Mouse (Mus musculus): Measurements from ENCODE around the gene Ccl24. TPM values are rescaled to one million over a fixed set of nuclear protein-coding genes. Genes with fewer than 3 reads are reported as not detected.
"Not testable (repeated sequence)": the region's sequence is repeated elsewhere in the genome, so short reads cannot be mapped to it uniquely, and the experiment has no call there.

Ccl24 gene
- polyA plus RNA-seq (2014; fragmentation: Nextera tagmentation; extraction: Ambion mirVana), result 0.43 and 2.3 TPM in 2 replicates

DNA sequence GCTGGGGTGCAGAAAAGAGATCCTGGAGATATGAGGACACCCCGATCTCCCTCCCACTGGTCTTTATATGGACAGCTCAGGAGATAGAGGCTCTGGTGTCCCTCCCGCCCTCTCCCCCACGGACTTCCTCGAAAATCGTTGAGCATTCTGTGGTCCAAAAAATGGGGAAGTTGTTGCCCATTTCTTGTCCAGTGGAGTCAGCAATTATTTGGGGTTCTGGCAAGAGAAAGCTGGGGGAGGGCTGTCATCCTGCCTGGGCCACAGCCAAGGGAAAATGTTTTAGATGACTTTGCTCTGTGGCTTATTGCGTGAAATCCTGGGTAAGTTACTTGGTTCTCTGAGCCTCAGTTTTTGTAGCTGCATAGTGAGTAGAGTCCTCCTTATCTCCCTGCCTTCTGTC, at the start of gene Ccl24:
Gene Ccl24, minus strand, starts transcription at position 44 of the 400 bp plus-strand sequence.
- 91% methylated on average over 6 of the region's 6 CpGs for WGBS
- ATAC-seq (ENCODE audit: low FRiP score, low TSS enrichment), result no peak
- no peaks in the 10 kb centered on the region for H3K36me3 ChIP-seq (ENCODE audit: control insufficient read depth, insufficient read depth, low read length)

DNA sequence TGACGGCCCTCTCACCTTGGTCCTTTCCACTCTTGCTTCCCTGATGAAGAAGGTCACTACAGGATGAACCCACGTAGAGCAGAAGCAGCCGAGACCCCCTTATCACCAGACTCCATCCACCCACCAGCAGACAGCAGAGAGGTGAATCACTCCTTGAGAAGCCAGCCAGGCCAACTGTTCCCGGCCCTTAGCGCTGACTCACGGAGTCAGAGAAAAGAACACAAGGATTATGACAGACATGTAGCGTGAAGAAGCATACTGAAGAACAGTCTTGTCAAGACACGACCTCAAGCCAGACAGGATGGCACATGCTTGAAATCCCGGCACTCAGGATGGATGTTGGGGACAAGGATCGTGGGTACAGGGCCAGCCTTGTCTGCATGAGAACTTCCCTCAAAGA, 48.9 kb upstream of the Ccl24 start:
- ATAC-seq (ENCODE audit: low FRiP score, low TSS enrichment), result no peak
- no peak overlapping the region for H3K4me2 ChIP-seq (replicated peaks; ENCODE audit: low read depth, low read length)
- H3K9me3 ChIP-seq (ENCODE audit: control insufficient read depth, low read length), result no peaks in the 10 kb centered on the region
- no peak overlapping the region for H3K27ac ChIP-seq (ENCODE audit: low read depth, low read length)
- no peak overlapping the region for H3K4me3 ChIP-seq (ENCODE audit: low read length)
- H3K27me3 ChIP-seq (ENCODE audit: control insufficient read depth, insufficient read depth, low read length), result no peaks in the 10 kb centered on the region
- H3K9ac ChIP-seq (ENCODE audit: low read depth, low read length), result no peak overlapping the region
- no peaks in the 10 kb centered on the region for H3K36me3 ChIP-seq (ENCODE audit: control insufficient read depth, insufficient read depth, low read length)
- WGBS, result 81% methylated on average over 10 of the region's 10 CpGs
- no peaks in the 10 kb centered on the region for H3K4me1 ChIP-seq (ENCODE audit: control insufficient read depth, insufficient read depth, low read length)

More for the DNA sequence above, at the start of gene Ccl24:
- H3K4me2 ChIP-seq (replicated peaks; ENCODE audit: low read depth, low read length), result no peak within 1 kb of the TSS
- H3K27ac ChIP-seq (ENCODE audit: low read depth, low read length), result no peak within 1 kb of the TSS
- H3K9ac ChIP-seq (ENCODE audit: low read depth, low read length), result no peak within 1 kb of the TSS
- H3K9me3 ChIP-seq (ENCODE audit: control insufficient read depth, low read length), result no peaks in the 10 kb centered on the region
- H3K4me3 ChIP-seq (ENCODE audit: low read length), result no peak within 1 kb of the TSS
- H3K27me3 ChIP-seq (ENCODE audit: control insufficient read depth, insufficient read depth, low read length), result no peaks in the 10 kb centered on the region
- H3K4me1 ChIP-seq (ENCODE audit: control insufficient read depth, insufficient read depth, low read length), result no peaks in the 10 kb centered on the region

DNA sequence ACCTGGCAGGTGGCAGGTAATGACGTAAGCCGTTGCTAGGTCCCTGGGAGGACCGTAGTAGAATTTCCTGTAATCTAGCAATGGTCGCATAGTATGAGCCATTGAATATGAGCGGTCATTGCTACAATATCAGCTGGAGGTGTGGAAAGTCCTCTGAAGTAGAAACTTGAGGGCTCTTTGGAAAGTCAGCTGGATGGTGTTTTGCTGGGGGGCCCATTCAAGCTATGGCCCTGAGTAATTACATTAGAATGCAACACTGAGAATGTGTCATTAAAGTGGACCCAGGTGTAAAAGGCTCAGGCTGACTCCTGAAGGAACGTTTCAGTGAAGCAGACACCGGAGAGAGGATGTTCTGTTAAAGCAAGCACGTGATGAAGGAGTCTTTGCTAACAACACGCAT, 47.7 kb upstream of the Ccl24 start:
- no peak overlapping the region for H3K4me3 ChIP-seq (ENCODE audit: low read length)
- no peak overlapping the region for H3K27ac ChIP-seq (ENCODE audit: low read depth, low read length)
- H3K4me2 ChIP-seq (replicated peaks; ENCODE audit: low read depth, low read length), result no peak overlapping the region
- ATAC-seq (ENCODE audit: low FRiP score, low TSS enrichment), result no peak
- no peaks in the 10 kb centered on the region for H3K9me3 ChIP-seq (ENCODE audit: control insufficient read depth, low read length)
- H3K36me3 ChIP-seq (ENCODE audit: control insufficient read depth, insufficient read depth, low read length), result no peaks in the 10 kb centered on the region
- no peak overlapping the region for H3K9ac ChIP-seq (ENCODE audit: low read depth, low read length)
- 86% methylated on average over 9 of the region's 9 CpGs for WGBS
- H3K4me1 ChIP-seq (ENCODE audit: control insufficient read depth, insufficient read depth, low read length), result no peaks in the 10 kb centered on the region
- no peaks in the 10 kb centered on the region for H3K27me3 ChIP-seq (ENCODE audit: control insufficient read depth, insufficient read depth, low read length)

DNA sequence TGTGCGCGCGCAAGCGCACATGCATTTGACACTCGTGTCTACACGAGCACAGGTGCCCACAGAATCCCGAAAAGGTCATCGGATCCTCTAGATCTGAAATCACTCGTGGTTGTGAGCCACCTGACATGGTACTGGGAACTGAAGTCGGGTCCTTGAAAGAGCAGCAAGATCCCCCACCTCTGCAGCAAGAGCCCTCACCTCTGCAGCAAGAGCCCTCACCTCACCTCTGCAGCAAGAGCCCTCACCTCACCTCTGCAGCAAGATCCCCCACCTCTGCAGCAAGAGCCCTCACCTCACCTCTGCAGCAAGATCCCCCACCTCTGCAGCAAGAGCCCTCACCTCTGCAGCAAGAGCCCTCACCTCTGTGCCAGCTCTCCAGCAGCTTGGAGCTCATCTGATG, 46.9 kb upstream of the Ccl24 start:
- not testable (repeated sequence) for H3K9ac ChIP-seq (ENCODE audit: low read depth, low read length); H3K4me1 ChIP-seq (ENCODE audit: control insufficient read depth, insufficient read depth, low read length); H3K36me3 ChIP-seq (ENCODE audit: control insufficient read depth, insufficient read depth, low read length); H3K9me3 ChIP-seq (ENCODE audit: control insufficient read depth, low read length); ATAC-seq (ENCODE audit: low FRiP score, low TSS enrichment); H3K27me3 ChIP-seq (ENCODE audit: control insufficient read depth, insufficient read depth, low read length); H3K27ac ChIP-seq (ENCODE audit: low read depth, low read length); H3K4me2 ChIP-seq (replicated peaks; ENCODE audit: low read depth, low read length); H3K4me3 ChIP-seq (ENCODE audit: low read length)
- 87% methylated on average over 10 of the region's 10 CpGs for WGBS

DNA sequence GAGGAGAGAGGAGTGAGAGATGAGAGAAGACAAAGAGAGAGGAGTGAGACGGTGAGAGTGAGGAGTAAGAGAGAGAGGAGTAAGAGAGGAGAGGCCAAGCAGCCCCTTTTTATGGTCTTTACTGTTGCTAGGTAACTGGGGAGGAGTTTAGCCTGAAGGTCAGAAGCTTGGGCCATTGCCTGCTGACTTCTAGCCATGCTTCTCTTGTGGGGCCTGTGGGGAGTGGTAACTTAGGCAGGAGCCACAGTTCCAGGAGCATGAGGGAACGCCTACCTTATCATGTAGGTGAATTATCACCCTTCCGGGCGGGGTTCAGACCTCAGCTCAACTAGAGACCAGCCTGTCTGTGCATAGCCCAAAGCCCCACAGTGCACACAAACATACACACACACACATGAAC, 36.9 kb upstream of the Ccl24 start:
- no peaks in the 10 kb centered on the region for H3K27me3 ChIP-seq (ENCODE audit: control insufficient read depth, insufficient read depth, low read length)
- no peaks in the 10 kb centered on the region for H3K36me3 ChIP-seq (ENCODE audit: control insufficient read depth, insufficient read depth, low read length)
- H3K9me3 ChIP-seq (ENCODE audit: control insufficient read depth, low read length), result 0 out of 2 replicates have a peak, but pooled peaks cover 2% of the 10 kb centered on the region
- no peak overlapping the region for H3K4me3 ChIP-seq (ENCODE audit: low read length)
- no peak for ATAC-seq (ENCODE audit: low FRiP score, low TSS enrichment)
- H3K4me1 ChIP-seq (ENCODE audit: control insufficient read depth, insufficient read depth, low read length), result no peaks in the 10 kb centered on the region
- 66% methylated on average over 4 of the region's 4 CpGs for WGBS
- H3K9ac ChIP-seq (ENCODE audit: low read depth, low read length), result no peak overlapping the region
- H3K27ac ChIP-seq (ENCODE audit: low read depth, low read length), result no peak overlapping the region
- H3K4me2 ChIP-seq (replicated peaks; ENCODE audit: low read depth, low read length), result no peak overlapping the region

DNA sequence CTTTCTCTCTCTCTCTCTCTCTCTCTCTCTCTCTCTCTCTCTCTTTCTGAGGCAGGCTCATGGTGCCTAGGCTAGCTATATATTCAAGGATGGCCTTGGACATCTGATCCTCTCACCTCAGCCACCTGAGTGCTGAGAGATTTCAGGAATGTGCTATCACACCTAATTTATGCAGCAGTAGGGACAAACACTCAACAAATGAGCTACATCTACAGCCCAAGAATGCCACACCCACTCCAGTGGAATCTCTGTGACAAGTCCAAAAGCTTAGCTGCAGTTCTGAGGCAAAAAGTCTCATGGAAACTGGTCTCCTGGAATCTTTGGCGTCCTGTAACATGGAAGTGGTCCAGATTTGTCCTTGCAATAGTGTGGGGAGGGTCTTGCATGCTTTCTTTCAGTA, 34.7 kb upstream of the Ccl24 start:
- Histone ChIP-seq H3K9ac (ENCODE audit: low read depth, low read length) (no peak overlapping the region), H3K36me3 (ENCODE audit: control insufficient read depth, insufficient read depth, low read length) (no peaks in the 10 kb centered on the region), H3K9me3 (ENCODE audit: control insufficient read depth, low read length) (peaks cover 8% of the 10 kb centered on the region; the same call in 1 of the 2 replicates), H3K27ac (ENCODE audit: low read depth, low read length) (no peak overlapping the region), H3K4me3 (ENCODE audit: low read length) (no peak overlapping the region), H3K4me2 (replicated peaks; ENCODE audit: low read depth, low read length) (no peak overlapping the region), H3K27me3 (ENCODE audit: control insufficient read depth, insufficient read depth, low read length) (no peaks in the 10 kb centered on the region), H3K4me1 (ENCODE audit: control insufficient read depth, insufficient read depth, low read length) (no peaks in the 10 kb centered on the region)
- ATAC-seq (ENCODE audit: low FRiP score, low TSS enrichment), result no peak
- WGBS, result 50% methylated on average over 1 of the region's 1 CpGs

DNA sequence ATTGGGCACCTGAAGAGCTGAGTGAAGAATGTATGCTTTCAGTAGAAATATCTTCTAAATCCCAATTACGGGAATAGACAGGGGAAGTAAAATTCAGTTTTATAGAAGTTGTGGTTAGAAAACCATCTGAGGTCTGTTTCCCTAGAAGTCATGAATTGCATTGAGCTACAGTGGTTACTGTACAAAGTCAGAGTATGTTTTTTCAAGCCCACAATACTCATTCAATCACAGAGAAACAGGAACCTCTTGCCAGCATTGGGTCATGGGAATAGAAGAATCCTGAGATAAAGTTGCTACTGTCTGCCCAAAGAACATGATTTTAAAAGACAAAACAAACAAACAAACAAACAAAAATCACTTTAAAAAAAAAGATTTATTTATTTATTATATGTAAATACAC, 33.9 kb upstream of the Ccl24 start:
- ATAC-seq (ENCODE audit: low FRiP score, low TSS enrichment); H3K9me3 ChIP-seq (ENCODE audit: control insufficient read depth, low read length): not testable (repeated sequence)
- WGBS, result no CpG with 5 or more reads among the region's 1 CpGs

DNA sequence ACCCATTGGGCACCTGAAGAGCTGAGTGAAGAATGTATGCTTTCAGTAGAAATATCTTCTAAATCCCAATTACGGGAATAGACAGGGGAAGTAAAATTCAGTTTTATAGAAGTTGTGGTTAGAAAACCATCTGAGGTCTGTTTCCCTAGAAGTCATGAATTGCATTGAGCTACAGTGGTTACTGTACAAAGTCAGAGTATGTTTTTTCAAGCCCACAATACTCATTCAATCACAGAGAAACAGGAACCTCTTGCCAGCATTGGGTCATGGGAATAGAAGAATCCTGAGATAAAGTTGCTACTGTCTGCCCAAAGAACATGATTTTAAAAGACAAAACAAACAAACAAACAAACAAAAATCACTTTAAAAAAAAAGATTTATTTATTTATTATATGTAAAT, 31.8 kb upstream of the Ccl24 start:
- H3K4me3 ChIP-seq (ENCODE audit: low read length); H3K36me3 ChIP-seq (ENCODE audit: control insufficient read depth, insufficient read depth, low read length); H3K27me3 ChIP-seq (ENCODE audit: control insufficient read depth, insufficient read depth, low read length); H3K27ac ChIP-seq (ENCODE audit: low read depth, low read length); H3K4me2 ChIP-seq (replicated peaks; ENCODE audit: low read depth, low read length); H3K4me1 ChIP-seq (ENCODE audit: control insufficient read depth, insufficient read depth, low read length); ATAC-seq (ENCODE audit: low FRiP score, low TSS enrichment); H3K9me3 ChIP-seq (ENCODE audit: control insufficient read depth, low read length); H3K9ac ChIP-seq (ENCODE audit: low read depth, low read length): not testable (repeated sequence)
- WGBS, result no CpG with 5 or more reads among the region's 1 CpGs

More for the DNA sequence above, 33.9 kb upstream of the Ccl24 start:
- not testable (repeated sequence) for H3K4me3 ChIP-seq (ENCODE audit: low read length); H3K36me3 ChIP-seq (ENCODE audit: control insufficient read depth, insufficient read depth, low read length); H3K4me1 ChIP-seq (ENCODE audit: control insufficient read depth, insufficient read depth, low read length); H3K4me2 ChIP-seq (replicated peaks; ENCODE audit: low read depth, low read length); H3K27ac ChIP-seq (ENCODE audit: low read depth, low read length); H3K27me3 ChIP-seq (ENCODE audit: control insufficient read depth, insufficient read depth, low read length); H3K9ac ChIP-seq (ENCODE audit: low read depth, low read length)

DNA sequence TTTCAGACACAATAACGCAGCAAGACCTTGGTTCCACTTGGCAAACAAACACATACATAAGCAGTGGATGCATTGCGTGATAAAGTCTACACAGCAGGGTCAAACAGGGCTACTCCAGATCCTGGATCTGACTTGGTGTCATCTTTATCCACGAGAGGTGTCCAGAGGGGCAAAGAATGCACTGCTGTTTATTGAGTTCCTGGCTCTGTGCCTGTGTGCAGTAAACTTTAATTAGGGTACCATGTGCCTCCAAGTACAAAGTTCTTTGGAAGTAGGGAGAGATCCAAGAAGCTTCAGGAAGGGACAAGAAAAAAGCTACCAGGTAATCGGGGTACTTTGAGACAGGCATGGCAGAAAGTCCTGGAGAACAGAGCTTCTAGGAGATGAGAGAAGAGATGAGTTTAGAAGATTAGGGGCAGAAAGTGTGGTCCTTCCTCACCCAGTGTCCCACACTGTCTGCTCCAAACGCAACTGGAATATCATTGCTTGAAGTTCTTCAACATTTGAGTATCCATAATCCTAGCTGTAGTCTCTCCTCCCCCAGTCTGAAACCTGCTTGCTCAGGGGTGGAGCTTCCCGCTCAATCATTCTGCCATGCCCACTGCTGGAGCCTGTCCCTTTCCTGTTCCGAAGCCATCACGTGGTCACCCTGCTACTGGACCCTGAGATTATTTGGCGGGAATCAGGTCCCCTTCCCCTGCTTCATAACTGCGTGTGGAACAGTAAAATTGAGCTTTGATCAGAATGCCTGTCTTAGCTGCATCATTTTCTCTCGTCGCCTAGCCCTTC, 17.3 kb upstream of the Ccl24 start:
- Histone ChIP-seq H3K4me2 (replicated peaks; ENCODE audit: low read depth, low read length) (no peak overlapping the region), H3K27ac (ENCODE audit: low read depth, low read length) (no peak overlapping the region), H3K4me1 (ENCODE audit: control insufficient read depth, insufficient read depth, low read length) (no peaks in the 10 kb centered on the region), H3K9ac (ENCODE audit: low read depth, low read length) (no peak overlapping the region), H3K9me3 (ENCODE audit: control insufficient read depth, low read length) (0 out of 2 replicates have a peak, but pooled peaks cover 4% of the 10 kb centered on the region), H3K27me3 (ENCODE audit: control insufficient read depth, insufficient read depth, low read length) (no peaks in the 10 kb centered on the region), H3K4me3 (ENCODE audit: low read length) (no peak overlapping the region), H3K36me3 (ENCODE audit: control insufficient read depth, insufficient read depth, low read length) (no peaks in the 10 kb centered on the region)
- ATAC-seq (ENCODE audit: low FRiP score, low TSS enrichment), result no peak
- WGBS, result 80% methylated on average over 12 of the region's 12 CpGs
